Mouse (Mus musculus): Measurements from ENCODE around the gene Zfp933. TPM values are rescaled to one million over a fixed set of nuclear protein-coding genes. Genes with fewer than 3 reads are reported as not detected.
A peak's percentile ranks its signal among the peaks of the same experiment; 100 is the strongest.

Gene Zfp933
- polyA plus RNA-seq, 1 experiment from 2014 or later = 2.9 TPM

GRCm38 (mm10) chr4:147884138-147884537, 36.0 kb upstream of the Zfp933 start:
- WGBS = 90% methylated on average over 3 of the region's 3 CpGs
- H3K36me3 ChIP-seq (ENCODE audit: control insufficient read depth, insufficient read depth, low read length) = peaks cover 70% of the 10 kb centered on the region
- no peaks in the 10 kb centered on the region for H3K27me3 ChIP-seq (replicated peaks; ENCODE audit: control insufficient read depth, insufficient read depth, low read length)

GRCm38 (mm10) chr4:147883041-147883440, 34.9 kb upstream of the Zfp933 start:
- Histone ChIP-seq H3K9ac (ENCODE audit: low read depth, low read length) (no peak overlapping the region), H3K27ac (ENCODE audit: low read depth, low read length) (no peak overlapping the region), H3K27me3 (replicated peaks; ENCODE audit: control insufficient read depth, insufficient read depth, low read length) (no peaks in the 10 kb centered on the region), H3K9me3 (ENCODE audit: control insufficient read depth, low read length) (no peaks in the 10 kb centered on the region), H3K36me3 (ENCODE audit: control insufficient read depth, insufficient read depth, low read length) (peaks cover 70% of the 10 kb centered on the region), H3K4me3 (ENCODE audit: low read depth, low read length) (no peak overlapping the region), H3K4me2 (no peak overlapping the region), H3K4me1 (replicated peaks; ENCODE audit: control insufficient read depth, insufficient read depth, low read length) (no peaks in the 10 kb centered on the region)
- ATAC-seq (replicated peaks; ENCODE audit: low FRiP score) (no peak), DNase-seq (ENCODE audit: low spot score) (no peak)
- 80% methylated on average over 6 of the region's 6 CpGs for WGBS

More at GRCm38 (mm10) chr4:147884138-147884537, 36.0 kb upstream of the Zfp933 start:
- H3K4me2 ChIP-seq = no peak overlapping the region
- H3K27ac ChIP-seq (ENCODE audit: low read depth, low read length) = no peak overlapping the region
- H3K4me1 ChIP-seq (replicated peaks; ENCODE audit: control insufficient read depth, insufficient read depth, low read length) = no peaks in the 10 kb centered on the region
- ATAC-seq (replicated peaks; ENCODE audit: low FRiP score) (no peak), DNase-seq (ENCODE audit: low spot score) (no peak)
- no peaks in the 10 kb centered on the region for H3K9me3 ChIP-seq (ENCODE audit: control insufficient read depth, low read length)
- H3K4me3 ChIP-seq (ENCODE audit: low read depth, low read length) = no peak overlapping the region
- H3K9ac ChIP-seq (ENCODE audit: low read depth, low read length) = no peak overlapping the region

GRCm38 (mm10) chr4:147881792-147882191, 33.6 kb upstream of the Zfp933 start:
- ATAC-seq (replicated peaks; ENCODE audit: low FRiP score) = no peak
- no peak overlapping the region for H3K4me2 ChIP-seq
- H3K27me3 ChIP-seq (replicated peaks; ENCODE audit: control insufficient read depth, insufficient read depth, low read length) = no peaks in the 10 kb centered on the region
- H3K9ac ChIP-seq (ENCODE audit: low read depth, low read length) = no peak overlapping the region
- H3K4me3 ChIP-seq (ENCODE audit: low read depth, low read length) = no peak overlapping the region
- H3K36me3 ChIP-seq (ENCODE audit: control insufficient read depth, insufficient read depth, low read length) = peaks cover 61% of the 10 kb centered on the region
- no peak for DNase-seq (ENCODE audit: low spot score)
- H3K4me1 ChIP-seq (replicated peaks; ENCODE audit: control insufficient read depth, insufficient read depth, low read length) = no peaks in the 10 kb centered on the region
- no peaks in the 10 kb centered on the region for H3K9me3 ChIP-seq (ENCODE audit: control insufficient read depth, low read length)
- WGBS = 92% methylated on average over 7 of the region's 7 CpGs
- no peak overlapping the region for H3K27ac ChIP-seq (ENCODE audit: low read depth, low read length)

- H3K27ac ChIP-seq (ENCODE audit: low read depth, low read length) = no peak overlapping the region
- ATAC-seq (replicated peaks; ENCODE audit: low FRiP score) = no peak
- no peaks in the 10 kb centered on the region for H3K9me3 ChIP-seq (ENCODE audit: control insufficient read depth, low read length)
- no peak overlapping the region for H3K4me2 ChIP-seq
- H3K36me3 ChIP-seq (ENCODE audit: control insufficient read depth, insufficient read depth, low read length) = peaks cover 52% of the 10 kb centered on the region
- H3K27me3 ChIP-seq (replicated peaks; ENCODE audit: control insufficient read depth, insufficient read depth, low read length) = no peaks in the 10 kb centered on the region
- 66% methylated on average over 5 of the region's 5 CpGs for WGBS
- no peak for DNase-seq (ENCODE audit: low spot score)
- no peak overlapping the region for H3K9ac ChIP-seq (ENCODE audit: low read depth, low read length)
- H3K4me3 ChIP-seq (ENCODE audit: low read depth, low read length) = no peak overlapping the region
- H3K4me1 ChIP-seq (replicated peaks; ENCODE audit: control insufficient read depth, insufficient read depth, low read length) = 0 out of 2 replicates have a peak, but pooled peaks cover 6% of the 10 kb centered on the region
Observed at GRCm38 (mm10) chr4:147879865-147880264, 31.7 kb upstream of the Zfp933 start.

- Histone ChIP-seq H3K9ac (ENCODE audit: low read depth, low read length) (no peak overlapping the region), H3K4me3 (ENCODE audit: low read depth, low read length) (no peak overlapping the region), H3K9me3 (ENCODE audit: control insufficient read depth, low read length) (no peaks in the 10 kb centered on the region), H3K27me3 (replicated peaks; ENCODE audit: control insufficient read depth, insufficient read depth, low read length) (no peaks in the 10 kb centered on the region), H3K4me2 (no peak overlapping the region), H3K27ac (ENCODE audit: low read depth, low read length) (no peak overlapping the region), H3K4me1 (replicated peaks; ENCODE audit: control insufficient read depth, insufficient read depth, low read length) (0 out of 2 replicates have a peak, but pooled peaks cover 6% of the 10 kb centered on the region), H3K36me3 (ENCODE audit: control insufficient read depth, insufficient read depth, low read length) (peaks cover 56% of the 10 kb centered on the region)
- DNase-seq (ENCODE audit: low spot score) (no peak), ATAC-seq (replicated peaks; ENCODE audit: low FRiP score) (no peak)
- WGBS = 47% methylated on average over 2 of the region's 2 CpGs
Observed at GRCm38 (mm10) chr4:147879456-147879855, 31.3 kb upstream of the Zfp933 start.

- ATAC-seq (replicated peaks; ENCODE audit: low FRiP score) (no peak), DNase-seq (ENCODE audit: low spot score) (no peak)
- Histone ChIP-seq H3K4me2 (no peak overlapping the region), H3K36me3 (ENCODE audit: control insufficient read depth, insufficient read depth, low read length) (peaks cover 61% of the 10 kb centered on the region), H3K9ac (ENCODE audit: low read depth, low read length) (no peak overlapping the region), H3K4me3 (ENCODE audit: low read depth, low read length) (no peak overlapping the region), H3K27me3 (replicated peaks; ENCODE audit: control insufficient read depth, insufficient read depth, low read length) (no peaks in the 10 kb centered on the region), H3K27ac (ENCODE audit: low read depth, low read length) (no peak overlapping the region), H3K4me1 (replicated peaks; ENCODE audit: control insufficient read depth, insufficient read depth, low read length) (0 out of 2 replicates have a peak, but pooled peaks cover 6% of the 10 kb centered on the region), H3K9me3 (ENCODE audit: control insufficient read depth, low read length) (no peaks in the 10 kb centered on the region)
- 94% methylated on average over 9 of the region's 9 CpGs for WGBS
Observed at GRCm38 (mm10) chr4:147878537-147878936, 30.4 kb upstream of the Zfp933 start.

GRCm38 (mm10) chr4:147875852-147876575, 27.8 kb upstream of the Zfp933 start:
- Histone ChIP-seq H3K4me2 (no peak overlapping the region), H3K9me3 (ENCODE audit: control insufficient read depth, low read length) (no peaks in the 10 kb centered on the region), H3K36me3 (ENCODE audit: control insufficient read depth, insufficient read depth, low read length) (peaks cover 57% of the 10 kb centered on the region), H3K9ac (ENCODE audit: low read depth, low read length) (no peak overlapping the region), H3K27ac (ENCODE audit: low read depth, low read length) (no peak overlapping the region), H3K4me1 (replicated peaks; ENCODE audit: control insufficient read depth, insufficient read depth, low read length) (0 out of 2 replicates have a peak, but pooled peaks cover 6% of the 10 kb centered on the region), H3K4me3 (ENCODE audit: low read depth, low read length) (no peak overlapping the region), H3K27me3 (replicated peaks; ENCODE audit: control insufficient read depth, insufficient read depth, low read length) (no peaks in the 10 kb centered on the region)
- WGBS = 66% methylated on average over 4 of the region's 4 CpGs
- no peak; the same call in 1 of the 2 replicates for ATAC-seq (replicated peaks; ENCODE audit: low FRiP score)
- DNase-seq (ENCODE audit: low spot score) = no peak

GRCm38 (mm10) chr4:147869238-147869637, 21.1 kb upstream of the Zfp933 start:
- whole genome bisulfite sequencing = 10% methylated on average over 5 of the region's 5 CpGs
- H3K27me3 ChIP-seq (replicated peaks; ENCODE audit: control insufficient read depth, insufficient read depth, low read length) = no peaks in the 10 kb centered on the region
- no peaks in the 10 kb centered on the region for H3K9me3 ChIP-seq (ENCODE audit: control insufficient read depth, low read length)
- DNase-seq (ENCODE audit: low spot score) (no peak), ATAC-seq (replicated peaks; ENCODE audit: low FRiP score) (no peak)
- peak overlapping the region; percentile 69 for H3K9ac ChIP-seq (ENCODE audit: low read depth, low read length)
- H3K4me2 ChIP-seq = peak overlapping the region; percentile 95
- peak overlapping the region; percentile 71 for H3K4me3 ChIP-seq (ENCODE audit: low read depth, low read length)
- H3K27ac ChIP-seq (ENCODE audit: low read depth, low read length) = peak overlapping the region; percentile 79; the same call in 1 of the 2 replicates
- H3K36me3 ChIP-seq (ENCODE audit: control insufficient read depth, insufficient read depth, low read length) = peaks cover 26% of the 10 kb centered on the region
- H3K4me1 ChIP-seq (replicated peaks; ENCODE audit: control insufficient read depth, insufficient read depth, low read length) = peaks cover 17% of the 10 kb centered on the region
